Mouse (Mus musculus): ENCODE measurements at regions not wholly inside any gene's neighbourhood (a gene's known extent, or its start where the extent isn't known, plus 50 kb on each side); places are given as distances from the start of the nearest gene placed in this dataset.

DNA sequence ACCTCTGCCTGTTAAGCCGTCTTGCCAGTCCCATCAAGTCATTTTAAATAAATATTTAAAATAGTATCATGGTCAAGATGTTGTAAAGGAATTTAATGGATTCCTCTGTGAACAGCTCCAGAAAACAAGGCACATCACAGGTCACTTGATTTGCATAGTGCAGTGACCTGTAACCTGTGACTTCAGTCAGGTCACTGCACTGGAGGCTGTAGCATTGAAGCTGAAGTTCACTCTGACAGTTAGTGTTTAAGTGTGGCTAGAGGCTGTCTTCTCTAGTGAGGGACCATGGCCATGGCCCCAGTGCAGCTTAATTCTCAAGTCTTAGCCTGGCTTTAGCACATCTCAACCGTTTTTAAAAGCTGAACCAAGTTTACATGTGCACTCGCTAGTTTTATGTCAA lies 68.1 kb upstream of the Ercc4 start:
- no peak overlapping the region for H3K4me3 ChIP-seq (ENCODE audit: low read length)
- H3K4me2 ChIP-seq (ENCODE audit: low read depth, low read length), result no peak overlapping the region
- H3K36me3 ChIP-seq (ENCODE audit: control insufficient read depth, insufficient read depth), result no peaks in the 10 kb centered on the region
- no peaks in the 10 kb centered on the region for H3K9me3 ChIP-seq (replicated peaks; ENCODE audit: control insufficient read depth, low read length)
- no peak for ATAC-seq (replicated peaks; ENCODE audit: extremely low read depth, insufficient read depth, low FRiP score)
- WGBS, result 64% methylated on average over 3 of the region's 3 CpGs
- H3K27ac ChIP-seq (ENCODE audit: low read length), result no peak overlapping the region
- H3K4me1 ChIP-seq (ENCODE audit: control insufficient read depth, insufficient read depth, low read length), result no peaks in the 10 kb centered on the region
- H3K9ac ChIP-seq (ENCODE audit: low read length), result no peak overlapping the region
- H3K27me3 ChIP-seq (ENCODE audit: control insufficient read depth, insufficient read depth, low read length), result no peaks in the 10 kb centered on the region

GRCm38 (mm10) chr16:13045079-13045590 lies 64.3 kb upstream of the Ercc4 start:
- WGBS, result 72% methylated on average over 10 of the region's 10 CpGs

DNA sequence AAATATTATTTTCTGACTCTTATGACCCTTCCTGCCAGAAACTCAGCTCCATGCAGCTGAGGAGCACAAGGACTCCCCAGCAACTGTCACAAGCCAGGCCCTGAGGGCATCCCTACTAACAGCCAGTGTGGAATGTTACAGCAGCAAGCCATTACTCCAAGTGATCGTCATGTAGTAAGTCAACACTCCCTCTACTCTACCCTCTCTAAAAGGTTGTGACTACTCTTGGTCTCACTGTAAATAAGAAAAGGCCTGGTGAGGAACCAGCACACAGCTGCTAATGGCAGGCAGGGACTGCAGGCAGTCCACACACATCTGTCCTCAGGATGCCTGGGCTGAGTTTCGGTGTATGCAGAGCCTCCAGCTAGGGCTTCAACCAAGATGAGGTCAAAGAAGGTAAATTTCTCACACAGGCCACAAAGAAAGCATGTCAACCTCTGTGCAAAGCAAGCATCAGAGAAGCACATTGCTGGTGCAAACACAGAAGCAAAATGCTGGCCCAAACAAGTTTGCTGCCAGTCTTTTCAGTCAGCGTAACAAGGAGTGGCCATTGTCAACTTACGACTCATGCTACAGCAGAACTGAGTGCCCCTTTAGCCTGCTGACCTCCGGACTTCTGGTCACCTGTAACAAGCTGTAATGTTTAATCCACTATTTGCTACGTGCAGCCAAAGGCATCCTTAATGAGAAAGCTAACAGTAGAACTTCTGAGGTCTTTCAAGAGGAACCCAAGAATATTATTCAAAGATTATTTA lies 62.9 kb upstream of the Ercc4 start:
- Histone ChIP-seq H3K36me3 (ENCODE audit: control insufficient read depth, insufficient read depth) (no peaks in the 10 kb centered on the region), H3K4me2 (ENCODE audit: low read depth, low read length) (no peak overlapping the region), H3K27me3 (ENCODE audit: control insufficient read depth, insufficient read depth, low read length) (no peaks in the 10 kb centered on the region), H3K27ac (ENCODE audit: low read length) (no peak overlapping the region), H3K9me3 (replicated peaks; ENCODE audit: control insufficient read depth, low read length) (no peaks in the 10 kb centered on the region), H3K4me1 (ENCODE audit: control insufficient read depth, insufficient read depth, low read length) (no peaks in the 10 kb centered on the region), H3K4me3 (ENCODE audit: low read length) (no peak overlapping the region), H3K9ac (ENCODE audit: low read length) (no peak overlapping the region)
- no peak for ATAC-seq (replicated peaks; ENCODE audit: extremely low read depth, insufficient read depth, low FRiP score)
- WGBS, result 70% methylated on average over 6 of the region's 6 CpGs

More at GRCm38 (mm10) chr16:13045079-13045590, 64.3 kb upstream of the Ercc4 start:
- no peaks in the 10 kb centered on the region for H3K9me3 ChIP-seq (replicated peaks; ENCODE audit: control insufficient read depth, low read length)
- H3K36me3 ChIP-seq (ENCODE audit: control insufficient read depth, insufficient read depth), result no peaks in the 10 kb centered on the region
- H3K4me1 ChIP-seq (ENCODE audit: control insufficient read depth, insufficient read depth, low read length), result no peaks in the 10 kb centered on the region
- no peak overlapping the region for H3K9ac ChIP-seq (ENCODE audit: low read length)
- H3K4me2 ChIP-seq (ENCODE audit: low read depth, low read length), result no peak overlapping the region
- no peaks in the 10 kb centered on the region for H3K27me3 ChIP-seq (ENCODE audit: control insufficient read depth, insufficient read depth, low read length)
- no peak overlapping the region for H3K4me3 ChIP-seq (ENCODE audit: low read length)
- no peak overlapping the region for H3K27ac ChIP-seq (ENCODE audit: low read length)
- ATAC-seq (replicated peaks; ENCODE audit: extremely low read depth, insufficient read depth, low FRiP score), result no peak

DNA sequence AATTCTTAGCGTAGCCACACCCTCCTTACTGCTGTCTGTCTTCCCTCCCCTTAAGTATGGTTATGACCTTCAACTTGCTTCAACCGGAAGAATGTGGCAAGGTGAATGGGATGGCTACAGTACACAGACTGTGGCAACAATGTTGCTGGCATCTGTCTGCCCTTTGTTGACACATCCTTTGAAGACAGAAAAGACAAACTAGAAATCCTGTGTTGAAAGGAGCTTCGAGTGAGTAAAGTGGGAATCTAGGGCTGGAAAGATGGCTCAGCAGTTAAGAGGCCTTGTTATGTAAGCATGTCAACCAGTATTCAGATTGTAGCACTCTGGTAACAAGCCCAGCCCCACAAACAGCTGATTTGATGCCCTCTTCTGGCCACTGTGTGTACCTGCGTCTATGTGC lies 60.2 kb upstream of the Ercc4 start:
- Histone ChIP-seq H3K4me1 (ENCODE audit: control insufficient read depth, insufficient read depth, low read length) (no peaks in the 10 kb centered on the region), H3K4me2 (ENCODE audit: low read depth, low read length) (no peak overlapping the region), H3K36me3 (ENCODE audit: control insufficient read depth, insufficient read depth) (no peaks in the 10 kb centered on the region), H3K9ac (ENCODE audit: low read length) (no peak overlapping the region), H3K9me3 (replicated peaks; ENCODE audit: control insufficient read depth, low read length) (no peaks in the 10 kb centered on the region), H3K27me3 (ENCODE audit: control insufficient read depth, insufficient read depth, low read length) (no peaks in the 10 kb centered on the region), H3K4me3 (ENCODE audit: low read length) (no peak overlapping the region), H3K27ac (ENCODE audit: low read length) (no peak overlapping the region)
- no peak for ATAC-seq (replicated peaks; ENCODE audit: extremely low read depth, insufficient read depth, low FRiP score)
- 85% methylated on average over 4 of the region's 4 CpGs for WGBS

DNA sequence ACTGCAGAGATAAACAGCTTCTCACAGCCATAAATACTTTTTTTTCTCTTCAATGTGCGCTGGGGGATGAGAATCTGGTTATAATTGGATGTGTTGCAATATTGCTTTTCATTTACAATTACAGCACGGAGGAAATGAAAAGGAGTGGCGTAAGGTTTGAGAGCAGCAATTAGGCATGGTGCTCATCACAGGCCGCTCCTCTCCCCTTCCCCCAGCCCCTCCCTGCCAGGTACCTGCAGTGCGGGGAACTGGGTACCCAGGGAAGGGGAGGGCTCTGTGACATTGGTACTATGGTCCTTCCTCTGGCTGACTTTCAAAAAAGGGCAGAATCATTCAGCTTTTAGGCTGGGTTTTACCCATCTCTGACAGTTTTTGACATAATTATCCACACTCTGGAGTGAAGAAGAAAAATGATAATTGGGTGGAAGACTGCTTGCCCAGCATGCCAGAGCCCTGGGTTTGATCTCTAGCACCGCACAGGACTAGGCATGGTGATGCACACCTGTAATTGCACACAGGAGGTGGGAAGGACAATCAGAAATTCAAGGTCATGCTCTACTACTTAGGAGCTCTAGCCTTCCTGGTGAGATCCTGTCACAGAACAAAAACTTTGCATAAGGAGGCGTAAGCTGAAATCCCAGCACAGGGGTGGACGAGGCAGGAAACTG lies 59.1 kb upstream of the Ercc4 start:
- Histone ChIP-seq H3K36me3 (ENCODE audit: control insufficient read depth, insufficient read depth) (no peaks in the 10 kb centered on the region), H3K4me3 (ENCODE audit: low read length) (no peak overlapping the region), H3K4me1 (ENCODE audit: control insufficient read depth, insufficient read depth, low read length) (no peaks in the 10 kb centered on the region), H3K9ac (ENCODE audit: low read length) (no peak overlapping the region), H3K9me3 (replicated peaks; ENCODE audit: control insufficient read depth, low read length) (no peaks in the 10 kb centered on the region), H3K4me2 (ENCODE audit: low read depth, low read length) (no peak overlapping the region), H3K27me3 (ENCODE audit: control insufficient read depth, insufficient read depth, low read length) (no peaks in the 10 kb centered on the region), H3K27ac (ENCODE audit: low read length) (no peak overlapping the region)
- 71% methylated on average over 8 of the region's 8 CpGs for WGBS
- ATAC-seq (replicated peaks; ENCODE audit: extremely low read depth, insufficient read depth, low FRiP score), result no peak

DNA sequence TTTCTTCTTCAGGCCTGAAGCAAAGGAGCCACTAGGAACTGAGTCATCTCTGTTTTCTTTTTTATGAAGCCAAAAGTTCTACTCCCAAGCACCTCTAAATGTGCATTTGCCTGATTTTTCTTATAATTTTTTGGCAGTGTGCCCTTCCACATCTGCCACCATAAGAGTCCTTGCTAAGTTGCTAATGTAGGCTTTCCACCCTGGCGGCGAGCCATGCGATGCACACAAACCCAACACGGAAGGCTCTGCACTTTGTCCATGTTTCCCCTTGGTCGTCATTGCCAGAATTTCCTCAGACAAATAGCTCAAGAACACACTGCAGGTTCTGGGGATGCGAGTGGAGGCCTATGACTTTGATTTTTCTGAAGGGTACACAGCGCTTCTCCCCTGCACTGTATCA lies 54.5 kb upstream of the Ercc4 start:
- H3K27ac ChIP-seq (ENCODE audit: low read length), result no peak overlapping the region
- no peaks in the 10 kb centered on the region for H3K27me3 ChIP-seq (ENCODE audit: control insufficient read depth, insufficient read depth, low read length)
- no peaks in the 10 kb centered on the region for H3K36me3 ChIP-seq (ENCODE audit: control insufficient read depth, insufficient read depth)
- H3K9ac ChIP-seq (ENCODE audit: low read length), result no peak overlapping the region
- H3K4me2 ChIP-seq (ENCODE audit: low read depth, low read length), result no peak overlapping the region
- no peaks in the 10 kb centered on the region for H3K4me1 ChIP-seq (ENCODE audit: control insufficient read depth, insufficient read depth, low read length)
- no peak for ATAC-seq (replicated peaks; ENCODE audit: extremely low read depth, insufficient read depth, low FRiP score)
- 71% methylated on average over 7 of the region's 7 CpGs for WGBS
- H3K4me3 ChIP-seq (ENCODE audit: low read length), result no peak overlapping the region
- H3K9me3 ChIP-seq (replicated peaks; ENCODE audit: control insufficient read depth, low read length), result no peaks in the 10 kb centered on the region

Measured in heart, embryonic 16.5 days (tissue).